Mouse (Mus musculus) bone marrow macrophage, adult 2 months (primary cell): ENCODE measurements around the gene Chdh. TPM values are rescaled to one million over a fixed set of nuclear protein-coding genes. Genes with fewer than 3 reads are reported as not detected.

Experiments
- H3K27ac ChIP-seq: 2 replicates; pipeline ENCODE4 v1.5.1; 2012; ENCODE audit warnings: low read depth, low read length; ENCODE audit not compliant: insufficient read depth
- H3K4me1 ChIP-seq: 2 replicates; pipeline ENCODE4 v1.6.1; 2012; ENCODE audit warnings: low read length; ENCODE audit not compliant: control insufficient read depth, insufficient read depth
- H3K4me3 ChIP-seq: 2 replicates; pipeline ENCODE4 v1.5.1; 2012; ENCODE audit warnings: mild to moderate bottlenecking, low read length, moderate library complexity; ENCODE audit not compliant: insufficient read depth
- CTCF ChIP-seq: IDR thresholded peaks from 2 replicates; pipeline ENCODE4 v1.5.1; 2012; ENCODE audit warnings: low read depth, mild to moderate bottlenecking, low read length, moderate library complexity
- POLR2A ChIP-seq: IDR thresholded peaks from 2 replicates; pipeline ENCODE4 v1.6.1; 2012; ENCODE audit warnings: mild to moderate bottlenecking, low read depth, low read length, borderline replicate concordance
- polyA plus RNA-seq: library from polyadenylated mRNA; stranded (reverse); fragments of >200 nt; gene quantifications from 2 replicates; pipeline ENCODE4 v1.2.4, GENCODE M21; 2012; ENCODE audit not compliant: missing spikeins, insufficient read depth, insufficient read length

Gene Chdh
- polyA plus RNA-seq, 1 experiment: not detected

GRCm38 (mm10) chr14:30050280-30050679 is 41.5 kb downstream of the Chdh start:
- Histone ChIP-seq H3K4me3 (no peak overlapping the region), H3K4me1 (no peaks in the 10 kb centered on the region), H3K27ac (no peak overlapping the region)
- TF ChIP-seq CTCF (no peak), POLR2A (no peak)

DNA sequence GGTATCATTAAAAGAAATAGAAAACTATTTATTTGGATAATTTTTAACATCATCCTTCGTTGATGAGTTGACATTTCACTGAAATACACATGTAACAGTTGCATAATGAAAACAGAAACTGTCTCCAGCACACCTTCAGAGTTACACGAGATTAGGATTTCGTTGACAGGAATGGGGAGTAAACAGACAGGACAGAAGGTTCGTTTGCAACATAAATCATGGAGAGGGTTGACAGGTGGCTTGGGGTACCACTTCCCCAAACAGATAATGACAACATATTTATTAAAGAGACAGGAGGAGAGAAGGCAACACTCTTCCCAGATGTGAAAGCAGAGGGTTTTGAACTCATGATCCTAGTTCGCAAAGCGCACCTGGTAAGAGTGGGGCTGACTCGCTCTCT is 46.1 kb downstream of the Chdh start:
- H3K27ac ChIP-seq: no peak overlapping the region
- TF ChIP-seq POLR2A: no peak
- no peak for TF ChIP-seq CTCF
- no peak overlapping the region for H3K4me3 ChIP-seq
- no peaks in the 10 kb centered on the region for H3K4me1 ChIP-seq

- no peak overlapping the region for H3K4me3 ChIP-seq
- H3K27ac ChIP-seq: no peak overlapping the region
- TF ChIP-seq POLR2A (no peak), CTCF (no peak)
- no peaks in the 10 kb centered on the region for H3K4me1 ChIP-seq
Measured at GRCm38 (mm10) chr14:30056031-30056766, 47.4 kb downstream of the Chdh start.

DNA sequence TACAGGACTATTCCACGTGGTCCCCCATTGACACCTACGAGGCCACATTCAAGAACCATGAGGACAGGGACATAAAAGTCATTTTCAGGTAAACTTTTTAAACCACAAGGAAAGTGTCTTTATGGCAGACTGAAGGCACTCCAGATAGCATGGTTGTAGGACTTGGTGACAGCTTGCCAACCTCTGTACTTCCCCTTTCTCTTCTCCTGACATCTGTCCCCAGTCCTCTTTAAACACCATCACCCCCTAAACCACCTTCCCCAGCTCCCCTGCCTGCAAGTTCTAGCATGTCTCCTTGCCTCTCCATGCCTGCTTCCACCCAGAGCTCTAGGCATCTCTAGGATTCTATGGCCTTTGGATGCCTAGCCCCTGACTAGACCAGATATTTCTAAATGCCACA is 56.0 kb downstream of the Chdh start:
- H3K4me1 ChIP-seq: peaks cover 5% of the 10 kb centered on the region; the same call in 1 of the 2 replicates
- H3K27ac ChIP-seq: no peak overlapping the region
- H3K4me3 ChIP-seq: no peak overlapping the region
- no peak for TF ChIP-seq POLR2A
- no peak for TF ChIP-seq CTCF

DNA sequence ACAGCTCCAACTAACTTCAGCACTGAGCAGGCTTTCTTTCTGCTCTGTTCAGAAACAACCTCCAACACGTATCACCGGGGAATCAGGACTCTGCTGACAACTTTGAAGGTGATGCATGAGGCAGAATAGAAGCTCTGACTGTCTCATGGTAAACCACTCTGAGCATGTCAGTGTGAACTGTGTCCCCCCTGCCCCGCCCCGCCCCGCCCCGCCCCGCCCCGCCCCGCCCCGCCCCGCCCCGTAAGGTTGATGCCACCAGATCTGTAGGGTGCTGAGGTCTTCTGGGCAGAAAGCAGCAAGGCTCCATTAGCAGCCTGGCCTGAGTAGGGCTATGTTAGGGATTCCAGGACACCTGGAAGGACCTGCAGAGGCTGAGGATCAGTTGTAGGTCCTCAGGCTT is 57.9 kb downstream of the Chdh start:
- H3K4me3 ChIP-seq: no peak overlapping the region
- TF ChIP-seq CTCF (no peak), POLR2A (no peak)
- H3K4me1 ChIP-seq: peaks cover 5% of the 10 kb centered on the region; the same call in 1 of the 2 replicates
- H3K27ac ChIP-seq: no peak overlapping the region

DNA sequence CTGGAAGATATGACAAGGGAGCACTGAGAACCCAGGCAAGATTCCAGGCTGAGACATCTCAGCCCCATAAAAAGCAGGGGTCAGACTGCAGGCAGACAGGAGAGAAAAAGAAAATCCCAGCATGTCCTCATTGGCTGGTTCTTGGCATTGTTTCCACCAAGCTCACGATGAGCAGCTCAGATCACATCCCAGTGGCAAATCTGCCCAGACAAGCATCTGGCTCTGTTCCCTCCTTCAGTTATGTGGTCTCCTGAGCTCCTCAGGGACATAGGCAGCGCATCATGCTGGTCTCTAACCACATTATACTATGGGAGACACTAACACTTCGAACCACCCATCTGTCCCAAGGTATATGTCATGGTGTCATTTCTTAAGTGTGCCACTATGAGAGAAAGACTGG is 59.7 kb downstream of the Chdh start:
- peaks cover 5% of the 10 kb centered on the region; the same call in 1 of the 2 replicates for H3K4me1 ChIP-seq
- TF ChIP-seq CTCF (no peak), POLR2A (no peak)
- H3K27ac ChIP-seq: no peak overlapping the region
- no peak overlapping the region for H3K4me3 ChIP-seq

DNA sequence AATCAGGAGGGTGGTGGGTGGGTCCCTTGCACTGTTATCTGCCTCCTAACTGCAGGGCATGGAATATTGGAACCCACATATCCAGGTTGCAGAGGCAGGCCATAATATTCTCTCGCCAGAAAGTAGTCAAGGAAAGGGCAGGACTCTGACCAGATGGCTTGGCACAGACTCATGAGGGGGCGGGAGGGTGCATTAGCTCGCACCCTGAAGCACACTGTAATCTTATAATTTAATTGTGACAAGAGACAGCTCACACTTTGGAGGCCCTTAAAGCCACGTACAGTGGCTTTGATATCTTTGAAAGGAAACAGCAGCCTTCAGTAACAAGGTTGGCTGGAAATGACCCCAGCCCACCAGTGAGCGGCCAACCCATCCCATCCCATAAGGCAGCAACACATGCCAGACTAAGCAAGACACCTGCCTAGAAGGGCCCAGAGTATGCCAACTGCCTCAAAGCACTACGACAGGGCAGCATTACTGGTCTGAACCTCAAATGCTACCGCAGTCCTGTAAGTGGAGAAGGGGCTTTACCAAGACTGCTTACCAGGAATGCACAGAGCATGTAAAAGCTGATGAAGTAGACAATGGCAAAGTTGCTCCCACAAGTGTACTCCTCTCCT is 66.6 kb downstream of the Chdh start:
- H3K4me1 ChIP-seq: no peaks in the 10 kb centered on the region
- TF ChIP-seq CTCF (no peak), POLR2A (no peak)
- H3K27ac ChIP-seq: no peak overlapping the region
- H3K4me3 ChIP-seq: no peak overlapping the region

- no peaks in the 10 kb centered on the region for H3K4me1 ChIP-seq
- H3K4me3 ChIP-seq: no peak overlapping the region
- TF ChIP-seq POLR2A (no peak), CTCF (no peak)
- no peak overlapping the region for H3K27ac ChIP-seq
Measured at GRCm38 (mm10) chr14:30078115-30078808, 69.4 kb downstream of the Chdh start.

- Histone ChIP-seq H3K4me3 (no peak overlapping the region), H3K4me1 (no peaks in the 10 kb centered on the region), H3K27ac (no peak overlapping the region)
- no peak for TF ChIP-seq CTCF
- TF ChIP-seq POLR2A: no peak
Measured at GRCm38 (mm10) chr14:30079729-30080128, 70.9 kb downstream of the Chdh start.

Other genes with a start within 250 kb of the Chdh start
- 214 and 249 TPM in 2 replicates for gene Selenok, start 40.7 kb upstream of the Chdh start, polyA plus RNA-seq
- gene Actr8, start 30.7 kb upstream of the Chdh start, polyA plus RNA-seq: 35.5 and 42.4 TPM in 2 replicates
- gene Il17rb, start 127 bp upstream of the Chdh start, polyA plus RNA-seq: not detected in 2 replicates